Mouse (Mus musculus) heart, adult 18-20 months (tissue): ENCODE data around the gene Atg14. TPM values are rescaled to one million over a fixed set of nuclear protein-coding genes. Genes with fewer than 3 reads are reported as not detected.
"Not testable (repeated sequence)": the region's sequence is repeated elsewhere in the genome, so short reads cannot be mapped to it uniquely, and the experiment has no call there.

Source experiments
- DNase-seq, 2 experiments: peaks; one replicate each; pipeline ENCODE4 v3.0.0; 2021 to 2022; ENCODE audit warnings: mixed read lengths in 1 of 2
- long read RNA-seq, 2 experiments: library from polyadenylated mRNA; stranded (forward); transcript quantifications; one replicate each; pipeline ENCODE4 v2.0.0; 2021
- total RNA-seq, 2 experiments: library from RNA; stranded (reverse); gene quantifications; 2 replicates each; pipeline ENCODE4 v1.2.3; 2021

Gene Atg14
- total RNA-seq = 10 to 100 TPM in 1 of 2 experiments, 1 to 10 TPM in 1; 9.4 to 10.3 TPM
- long read RNA-seq, experiment 1, transcript Atg14-201 (10 exons, 3,450 nt) = major isoform, 23 of 28 reads
- long read RNA-seq, experiment 1, partial matches to known transcripts = 1 of 28 reads
- long read RNA-seq, experiment 1, other reads (novel, unspliced or antisense) = 4 of 28 reads
- long read RNA-seq, experiment 2, partial matches to known transcripts = 3 of 6 reads
- long read RNA-seq, experiment 2, other reads (novel, unspliced or antisense) = 0 of 6 reads

GRCm38 (mm10) chr14:47570549-47570948 is at the start of gene Atg14:
TSS of gene Atg14 (minus strand) at chr14:47570649.
- DNase-seq = not testable (repeated sequence)

- DNase-seq = no peak
Observed at GRCm38 (mm10) chr14:47618891-47619290, 48.4 kb upstream of the Atg14 start.

DNA sequence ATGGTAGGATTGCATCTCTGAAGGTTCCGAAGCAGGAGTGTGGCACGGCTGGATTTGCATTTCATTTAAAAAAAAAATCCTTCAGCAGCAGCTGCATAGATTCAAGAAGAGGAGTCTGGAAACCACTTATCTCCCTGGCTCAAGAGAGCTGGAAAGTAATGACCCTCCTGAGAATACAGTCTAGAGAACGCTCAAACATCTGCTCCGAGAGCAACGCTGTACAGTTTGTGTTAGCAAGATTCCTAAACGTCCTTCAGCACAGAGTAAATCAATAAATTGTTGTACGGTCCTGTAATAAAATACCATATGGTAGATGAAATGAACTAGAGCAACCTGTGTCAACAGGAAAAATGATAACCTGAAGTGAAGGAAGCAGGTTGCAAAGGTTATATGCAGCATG is 42.8 kb upstream of the Atg14 start:
- peak; percentile 29 to 30 for DNase-seq

DNA sequence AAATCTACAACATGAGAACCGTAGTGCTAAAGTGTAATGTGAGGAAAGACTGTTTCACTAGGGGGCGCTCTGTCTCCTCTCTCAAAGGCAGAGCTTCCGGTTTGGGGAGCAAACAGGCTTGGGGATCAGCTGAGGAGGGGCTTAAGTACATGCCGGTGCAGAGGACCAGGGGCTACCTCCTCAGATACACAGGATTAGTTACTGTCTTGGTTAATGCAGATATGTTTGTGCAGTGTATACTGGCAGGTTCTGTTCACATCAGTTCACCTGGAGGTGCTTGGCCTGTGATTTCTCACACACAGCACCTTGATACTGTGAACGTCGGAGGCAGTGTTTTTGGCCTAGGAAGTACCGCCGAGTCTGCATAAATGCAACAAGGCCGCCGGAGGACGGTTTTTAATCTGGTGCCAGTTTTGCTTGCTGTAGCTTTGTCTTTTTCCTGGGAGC is 27.5 kb upstream of the Atg14 start:
- DNase-seq = peak; percentile 42 to 79

DNA sequence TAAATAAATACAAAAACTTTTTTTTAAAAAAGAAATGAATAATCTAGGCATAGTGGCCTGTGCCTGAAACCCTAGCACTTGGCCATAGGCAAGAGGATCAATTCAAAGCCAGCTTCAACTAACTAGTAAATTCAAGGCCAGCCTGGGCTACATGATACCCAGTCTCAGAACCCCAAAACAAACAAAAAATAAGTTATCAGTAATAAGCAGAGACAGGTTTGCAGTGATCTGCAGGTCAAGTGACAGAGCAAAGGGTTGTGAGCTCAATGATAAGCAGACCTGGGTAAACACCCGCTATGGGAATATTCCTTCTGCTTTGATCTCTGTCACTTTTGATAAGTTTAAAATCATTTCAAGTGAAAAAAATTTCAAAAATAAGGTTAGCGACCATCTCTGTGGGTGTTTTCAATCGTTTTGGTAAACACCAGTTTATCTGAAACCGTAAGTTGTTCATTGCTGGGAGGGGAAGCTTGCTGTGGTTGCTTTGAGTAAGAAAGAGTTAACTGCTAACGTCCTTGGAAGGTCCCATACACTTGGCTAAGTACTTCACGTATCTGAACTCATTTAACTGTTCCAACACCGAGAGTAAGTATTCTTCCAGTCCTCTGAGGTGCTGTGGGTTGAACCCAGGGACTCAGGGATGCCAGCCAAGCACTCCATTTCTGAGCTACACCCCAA is 24.1 kb upstream of the Atg14 start:
- no peak for DNase-seq

- DNase-seq = no peak
Observed at GRCm38 (mm10) chr14:47590391-47590975, 20.0 kb upstream of the Atg14 start.

GRCm38 (mm10) chr14:47589444-47589843 is 19.0 kb upstream of the Atg14 start:
- DNase-seq = no peak

DNA sequence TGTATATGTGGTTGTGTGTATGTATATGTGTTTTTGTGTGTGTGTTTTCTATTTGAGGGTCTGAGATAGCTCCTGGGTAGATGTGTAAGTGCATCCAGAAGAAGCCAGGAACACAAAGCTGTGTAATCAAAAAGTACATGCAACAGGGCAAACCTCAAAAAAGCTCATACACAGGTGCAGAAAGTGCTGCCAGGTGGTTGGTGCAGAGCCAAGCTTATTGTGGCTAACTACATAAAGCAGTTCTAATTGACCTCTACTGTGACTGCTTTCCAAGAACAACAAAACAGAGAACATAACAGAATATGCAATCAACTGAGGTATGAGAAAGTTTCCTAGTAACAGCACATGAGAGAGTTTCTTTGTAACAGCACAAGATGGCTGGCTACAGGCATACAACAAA is 13.9 kb upstream of the Atg14 start:
- DNase-seq = no peak

DNA sequence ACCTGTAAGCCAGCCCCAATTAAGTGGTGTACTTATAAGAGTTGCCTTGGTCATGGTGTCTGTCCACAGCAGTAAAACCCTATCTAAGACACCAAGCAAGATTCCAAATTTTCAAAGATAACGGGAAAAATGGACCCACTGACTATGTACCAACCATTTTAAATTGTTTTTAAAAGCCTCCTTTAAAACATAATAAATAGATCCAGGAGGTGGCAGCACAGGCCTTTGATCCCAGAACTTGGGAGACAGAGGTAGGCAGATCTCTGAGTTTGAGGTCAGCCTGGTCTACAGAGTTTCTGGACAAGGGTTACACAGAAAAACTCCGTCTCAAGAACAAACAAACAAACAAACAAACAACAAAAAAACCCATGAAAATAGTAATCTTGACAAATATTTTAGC is 11.2 kb upstream of the Atg14 start:
- DNase-seq = no peak

- DNase-seq = no peak
Observed at GRCm38 (mm10) chr14:47581280-47581679, 10.8 kb upstream of the Atg14 start.

DNA sequence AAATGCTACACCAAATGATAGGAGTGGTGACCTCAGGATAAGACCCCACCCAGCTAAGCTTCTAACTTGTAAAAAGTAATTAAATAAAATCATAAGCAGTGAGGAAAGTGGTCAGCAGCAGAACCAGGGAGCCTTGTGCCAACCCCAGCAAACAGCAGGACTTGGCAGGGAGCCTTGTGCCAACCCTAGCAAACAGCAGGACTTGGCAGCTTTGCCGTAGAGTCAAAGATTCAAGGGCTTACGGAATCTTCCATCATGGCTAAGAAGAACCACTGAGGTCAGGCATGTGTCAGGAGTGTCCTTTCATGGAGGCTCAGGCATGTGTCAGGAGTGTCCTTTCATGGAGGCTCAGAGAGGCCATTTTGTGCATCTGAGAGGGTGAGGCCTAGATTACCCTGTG is 7.6 kb upstream of the Atg14 start:
- peak; percentile 41 to 47 for DNase-seq

DNA sequence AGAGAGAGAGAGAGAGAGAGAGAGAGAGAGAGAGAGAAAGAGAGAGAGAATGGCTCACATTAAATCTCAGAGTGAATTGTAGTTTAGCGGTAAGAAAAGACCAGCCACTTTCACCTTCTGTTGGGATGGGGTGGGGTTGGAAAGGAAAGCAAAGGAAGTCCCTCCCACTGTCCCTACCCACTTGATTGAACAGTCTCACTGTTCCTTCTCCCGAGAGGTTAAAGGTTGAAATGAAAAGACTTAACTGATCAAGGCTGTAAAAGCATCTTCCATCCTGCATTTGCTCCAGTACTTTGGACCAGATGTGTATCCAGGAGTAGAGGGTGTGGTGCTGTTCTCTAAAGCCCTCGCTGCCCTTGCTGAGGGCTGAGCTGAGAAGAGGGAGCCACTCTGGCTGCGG is 6.2 kb upstream of the Atg14 start:
- no peak for DNase-seq

GRCm38 (mm10) chr14:47574721-47575120 is 4.3 kb upstream of the Atg14 start:
- no peak for DNase-seq

DNA sequence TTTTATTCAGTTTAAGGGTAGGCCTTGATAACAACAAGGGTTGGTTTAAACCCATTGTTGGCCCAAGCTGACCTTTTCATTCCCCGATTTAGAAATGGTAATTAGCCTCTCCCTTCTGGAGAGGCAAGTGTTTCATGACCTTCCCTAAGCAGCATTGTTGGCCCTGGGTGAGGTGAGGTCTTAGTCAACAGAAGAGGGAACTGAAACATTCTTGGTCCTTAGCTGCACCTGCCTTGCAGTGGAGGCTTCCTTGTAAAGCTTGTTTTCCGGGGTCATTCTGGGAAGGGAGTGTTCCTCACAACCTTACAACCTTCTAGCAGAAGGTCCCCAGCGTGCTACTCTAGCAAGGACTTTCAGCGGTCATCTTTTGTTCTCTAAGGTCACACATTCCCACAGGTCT is 2.3 kb upstream of the Atg14 start:
- DNase-seq = no peak

DNA sequence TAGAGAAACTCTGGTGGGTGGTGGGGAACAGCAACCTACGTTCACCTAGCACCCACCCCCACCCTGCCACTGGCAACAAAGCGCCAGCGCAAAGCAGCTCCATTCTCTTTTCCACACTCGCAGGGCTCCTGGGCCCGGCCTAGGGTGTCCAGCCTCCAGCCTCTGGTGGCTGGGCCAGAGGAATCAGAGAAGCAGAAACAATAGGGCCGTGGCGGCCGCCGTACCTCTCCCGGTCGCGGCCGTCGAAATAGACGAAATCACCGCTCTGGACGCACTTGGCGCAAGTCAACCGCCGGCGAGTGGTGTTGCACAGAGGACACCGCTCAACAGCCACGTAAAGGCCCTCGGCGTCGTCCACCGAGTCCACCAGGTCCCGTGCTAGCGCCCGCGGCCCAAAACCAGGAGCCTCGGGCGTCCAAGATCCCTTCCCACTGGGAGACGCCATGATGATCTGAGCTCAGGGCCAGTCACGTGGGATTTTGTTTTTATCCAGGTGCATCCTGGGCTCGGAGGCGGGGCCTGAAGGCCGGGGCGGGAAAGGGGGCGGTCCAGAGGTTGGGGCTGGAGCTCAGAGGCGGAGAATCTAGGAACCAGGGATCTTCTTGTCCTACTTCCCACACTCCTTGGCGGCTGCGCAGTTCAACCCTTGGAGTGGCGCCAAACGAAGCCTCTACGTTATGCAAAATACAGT is 2.3 kb downstream of the Atg14 start:
- peak; percentile 97 to 99 for DNase-seq

GRCm38 (mm10) chr14:47563106-47563505 is 7.3 kb downstream of the Atg14 start:
- DNase-seq = no peak

- DNase-seq = no peak
Observed at GRCm38 (mm10) chr14:47562530-47562929, 7.9 kb downstream of the Atg14 start.

GRCm38 (mm10) chr14:47560714-47561113 is 9.7 kb downstream of the Atg14 start:
- no peak for DNase-seq

- no peak for DNase-seq
Observed at GRCm38 (mm10) chr14:47555225-47555624, 15.2 kb downstream of the Atg14 start.

DNA sequence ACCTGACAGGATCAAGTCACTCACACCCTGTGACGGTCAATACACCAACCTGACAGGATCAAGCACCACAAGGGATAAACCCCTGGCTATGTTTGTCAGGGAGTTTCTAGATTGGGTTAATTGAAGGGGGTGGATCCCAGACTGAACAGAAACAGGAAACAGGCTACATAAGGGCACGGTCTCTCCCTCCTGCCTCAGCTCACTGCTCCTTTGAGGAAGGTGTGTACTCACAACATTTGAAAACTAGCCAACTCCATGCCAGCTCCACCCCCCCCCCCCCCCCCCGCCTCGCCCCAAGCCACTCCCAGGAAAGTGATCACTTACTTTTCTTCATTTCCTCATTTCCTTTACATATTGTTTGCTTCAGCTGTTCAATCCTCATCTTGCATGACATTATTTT is 16.2 kb downstream of the Atg14 start:
- no peak for DNase-seq

DNA sequence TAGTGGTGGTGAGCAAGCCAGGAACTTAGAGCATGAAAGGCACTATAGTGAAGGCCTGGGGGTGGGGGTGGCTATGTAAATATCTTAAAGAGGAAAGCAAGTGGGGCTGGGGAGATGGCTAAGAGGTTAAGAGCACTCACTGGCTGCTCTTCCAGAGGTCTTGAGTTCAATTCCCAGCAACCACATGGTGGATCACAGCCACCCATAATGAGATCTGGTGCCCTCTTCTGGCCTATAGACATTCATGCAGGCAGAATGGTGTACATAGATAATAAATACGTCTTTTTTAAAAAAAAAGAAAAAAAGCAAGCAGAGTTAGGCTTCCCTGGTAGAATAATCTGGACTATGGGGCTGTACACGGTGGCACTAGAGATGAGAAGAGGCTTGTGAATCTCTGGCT is 17.1 kb downstream of the Atg14 start:
- DNase-seq = no peak

DNA sequence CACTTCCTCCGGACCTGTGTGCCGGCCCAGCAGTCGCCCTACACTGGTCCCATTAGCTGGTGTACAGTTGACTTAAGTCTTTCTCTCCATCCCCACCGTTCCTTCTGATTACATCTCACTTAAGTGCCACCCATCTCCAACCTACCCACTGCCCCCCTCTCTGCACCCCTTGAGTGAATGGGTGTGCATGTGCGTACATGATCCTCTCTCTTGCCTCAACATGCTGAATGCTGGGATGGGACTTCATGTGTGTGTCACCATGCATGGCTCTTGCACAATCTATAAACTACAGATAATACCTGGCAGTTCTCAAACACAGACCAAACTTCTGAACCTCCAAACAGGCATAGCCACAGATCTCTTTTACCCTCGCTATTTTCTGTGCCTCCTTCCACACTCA is 18.8 kb downstream of the Atg14 start:
- no peak for DNase-seq

GRCm38 (mm10) chr14:47544877-47545276 is 25.6 kb downstream of the Atg14 start:
- no peak for DNase-seq
